Mouse (Mus musculus) embryonic facial prominence, embryonic 10.5 days (tissue): ENCODE measurements around the gene Ltbp4. TPM values are rescaled to one million over a fixed set of nuclear protein-coding genes. Genes with fewer than 3 reads are reported as not detected.
A peak's percentile ranks its signal among the peaks of the same experiment; 100 is the strongest.

Experiments used
- DNase-seq: peaks from one replicate; pipeline ENCODE4 v3.0.0-alpha.2; 2017; ENCODE audit warnings: low spot score
- H3K27ac ChIP-seq: fragments of 300-500 bp; sonication (generic); replicated peaks from 2 replicates; pipeline ENCODE4 v1.5.1; 2016; ENCODE audit warnings: mild to moderate bottlenecking
- H3K27me3 ChIP-seq: fragments of 300-500 bp; sonication (generic); replicated peaks from 2 replicates; pipeline ENCODE4 v1.6.1; 2016; ENCODE audit warnings: low read depth, mild to moderate bottlenecking; ENCODE audit not compliant: poor library complexity, severe bottlenecking
- H3K36me3 ChIP-seq: fragments of 300-500 bp; sonication (generic); replicated peaks from 2 replicates; pipeline ENCODE4 v1.6.1; 2016; ENCODE audit warnings: mild to moderate bottlenecking, moderate library complexity
- H3K4me1 ChIP-seq: fragments of 300-500 bp; sonication (generic); 2 replicates; pipeline ENCODE4 v1.6.1; 2016
- H3K4me3 ChIP-seq: fragments of 300-500 bp; sonication (generic); 2 replicates; pipeline ENCODE4 v1.5.1; 2016; ENCODE audit warnings: mild to moderate bottlenecking, moderate library complexity
- H3K9me3 ChIP-seq: fragments of 300-500 bp; sonication (generic); 2 replicates; pipeline ENCODE4 v1.6.1; 2016; ENCODE audit warnings: mild to moderate bottlenecking
- WGBS: fragments of 180-500 bp; shearing (Covaris S2); methylation state at CpG from one replicate; pipeline ENCODE4 v1.1.7; 2016; 5-methylcytosine and 5-hydroxymethylcytosine counted together
- polyA plus RNA-seq: library from polyadenylated mRNA; unstranded; fragments of >200 nt; fragmentation: Nextera tagmentation; extraction: Ambion mirVana; gene quantifications from 2 replicates; pipeline ENCODE4 v1.2.1, GENCODE M21; 2016

Ltbp4 gene
- polyA plus RNA-seq, 1 experiment from 2014 or later: 8.8 TPM

DNA sequence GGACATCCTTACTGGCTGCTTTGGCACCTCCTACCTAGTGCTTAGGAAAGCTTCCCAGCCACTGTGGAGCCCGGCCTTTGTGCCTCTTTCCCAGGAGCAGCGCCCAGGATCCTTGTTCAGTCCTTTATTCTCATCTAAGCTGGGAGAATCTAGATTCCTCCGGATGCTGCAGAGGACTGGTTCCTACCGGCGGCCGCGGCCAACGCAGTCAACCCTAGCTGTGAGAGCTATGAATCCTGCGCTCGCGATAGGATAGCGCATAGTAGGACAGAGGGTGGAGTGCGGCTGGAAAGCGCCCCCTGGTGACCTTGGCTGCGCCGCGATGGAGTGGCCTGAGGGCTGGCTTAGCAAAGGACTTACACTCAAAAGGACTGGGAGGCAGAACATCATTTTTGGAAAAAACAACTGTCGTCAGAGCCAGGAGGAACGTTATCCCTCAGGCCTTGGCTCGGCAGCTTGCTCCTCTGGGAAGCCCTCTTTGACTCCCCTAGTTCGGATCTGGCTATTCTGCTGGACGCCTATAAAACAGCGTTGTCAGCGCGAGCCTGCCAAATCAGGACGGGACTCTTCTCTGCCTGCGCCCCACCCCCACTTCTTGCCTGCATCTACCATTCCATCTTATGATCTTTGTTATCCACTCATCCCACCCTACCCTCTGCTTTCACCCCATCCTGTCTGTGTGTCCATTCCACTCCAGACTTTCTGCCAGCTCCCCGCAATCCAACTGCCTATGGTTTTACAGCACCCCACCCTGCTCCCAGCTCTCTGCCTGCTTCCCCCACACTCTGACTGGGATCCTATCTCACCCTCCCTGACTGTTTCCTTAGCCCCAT is 52.4 kb downstream of the Ltbp4 start:
- Histone ChIP-seq H3K36me3 (peaks cover 23% of the 10 kb centered on the region), H3K4me1 (peaks cover 17% of the 10 kb centered on the region), H3K9me3 (no peaks in the 10 kb centered on the region), H3K4me3 (peak overlapping the region; percentile 39), H3K27me3 (peaks cover 24% of the 10 kb centered on the region), H3K27ac (peak overlapping the region; percentile 75)
- under 1% methylated on average over 28 of the region's 28 CpGs for WGBS
- DNase-seq: peak; percentile 70

DNA sequence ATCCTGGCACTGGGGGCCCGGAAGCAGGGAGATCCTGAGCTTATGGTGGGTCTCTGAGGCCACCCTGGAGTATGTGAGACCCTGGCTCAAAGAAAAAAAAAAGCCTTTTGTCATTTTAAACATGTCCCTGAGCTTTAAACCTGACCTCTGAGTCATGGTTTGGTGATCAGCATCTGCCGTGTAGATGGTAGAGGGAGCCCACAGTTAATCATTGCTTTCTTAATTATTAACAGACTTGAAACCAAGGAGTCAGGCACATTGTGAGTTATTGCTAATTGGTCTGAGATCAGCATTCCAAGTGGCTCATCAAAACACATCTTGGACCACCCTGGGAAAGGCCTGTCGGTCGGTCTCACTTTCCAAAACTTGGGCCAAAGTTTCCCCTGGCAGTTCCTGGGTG is 55.3 kb downstream of the Ltbp4 start:
- 67% methylated on average over 4 of the region's 4 CpGs for WGBS
- Histone ChIP-seq H3K27ac (no peak overlapping the region), H3K36me3 (peaks cover 51% of the 10 kb centered on the region), H3K4me1 (peaks cover 17% of the 10 kb centered on the region), H3K27me3 (peaks cover 24% of the 10 kb centered on the region), H3K9me3 (no peaks in the 10 kb centered on the region), H3K4me3 (no peak overlapping the region)
- no peak for DNase-seq

DNA sequence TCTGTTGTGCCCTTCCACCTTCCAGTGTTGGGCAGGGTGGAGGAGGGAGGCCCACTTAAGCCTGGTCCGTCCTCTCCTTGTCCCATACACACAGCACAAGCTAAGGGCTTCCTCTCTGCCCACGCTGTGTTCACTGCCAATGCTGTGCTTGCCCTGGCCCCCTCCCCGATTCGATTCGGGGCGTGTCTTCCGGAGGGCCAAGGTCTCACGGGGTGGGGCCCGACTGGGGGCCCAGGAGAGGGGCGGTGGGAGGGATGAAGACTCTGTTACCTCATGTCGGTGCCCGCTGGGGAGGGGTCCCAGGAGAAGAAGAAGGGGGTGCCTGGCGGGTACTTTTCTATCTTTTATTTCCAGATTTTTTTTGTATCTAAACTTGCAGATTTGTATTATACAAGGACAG is 55.8 kb downstream of the Ltbp4 start:
- no peak overlapping the region for H3K4me3 ChIP-seq
- H3K9me3 ChIP-seq: no peaks in the 10 kb centered on the region
- WGBS: 67% methylated on average over 13 of the region's 13 CpGs
- DNase-seq: no peak
- peaks cover 20% of the 10 kb centered on the region for H3K27me3 ChIP-seq
- H3K4me1 ChIP-seq: peaks cover 17% of the 10 kb centered on the region
- H3K27ac ChIP-seq: no peak overlapping the region
- H3K36me3 ChIP-seq: peaks cover 56% of the 10 kb centered on the region

DNA sequence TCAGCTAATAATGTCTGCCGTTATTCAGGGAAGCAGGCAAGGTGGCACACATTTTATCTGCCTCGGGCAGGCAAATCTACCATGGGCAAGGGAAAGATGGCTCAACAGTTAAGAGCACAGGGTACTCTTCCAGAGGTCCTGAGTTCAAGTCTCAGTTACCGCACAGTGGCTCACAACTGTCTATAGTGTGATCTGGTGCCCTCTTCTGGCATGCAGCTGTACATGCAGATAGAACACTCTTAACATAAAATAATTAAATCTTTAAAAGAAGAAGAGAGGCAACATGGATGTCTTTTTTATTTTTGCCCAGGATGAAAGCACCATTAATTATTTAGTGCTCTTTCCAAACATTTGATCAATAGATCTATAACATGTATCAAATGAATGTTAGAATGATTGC is 60.3 kb downstream of the Ltbp4 start:
- Histone ChIP-seq H3K9me3 (no peaks in the 10 kb centered on the region), H3K27ac (no peak overlapping the region), H3K27me3 (no peaks in the 10 kb centered on the region), H3K36me3 (peaks cover 93% of the 10 kb centered on the region), H3K4me3 (no peak overlapping the region), H3K4me1 (peaks cover 6% of the 10 kb centered on the region)
- WGBS: 94% methylated on average over 3 of the region's 3 CpGs
- no peak for DNase-seq

DNA sequence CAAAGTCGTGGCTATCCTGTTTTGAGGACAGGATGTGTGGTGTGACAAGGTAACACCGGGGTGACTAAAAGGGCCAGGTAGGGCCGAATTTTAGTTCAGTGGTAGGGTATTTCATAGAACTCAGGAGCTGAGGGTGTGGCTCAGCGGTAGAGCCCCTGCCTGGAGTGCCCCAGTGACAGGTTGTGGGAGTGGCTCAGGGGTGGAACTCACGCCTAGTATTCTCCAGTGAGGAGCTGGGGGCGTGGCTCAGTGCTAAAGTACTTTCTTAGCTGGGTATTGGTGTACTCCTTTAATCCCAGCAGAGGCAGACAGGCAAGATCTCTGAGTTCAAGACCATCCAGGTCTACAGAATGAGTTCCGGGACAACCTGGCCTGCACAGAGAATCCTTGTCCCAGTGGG is 61.5 kb downstream of the Ltbp4 start:
- H3K4me1 ChIP-seq: peaks cover 3% of the 10 kb centered on the region; the same call in 1 of the 2 replicates
- no peaks in the 10 kb centered on the region for H3K27me3 ChIP-seq
- DNase-seq: no peak
- peaks cover 4% of the 10 kb centered on the region; the same call in 1 of the 2 replicates for H3K9me3 ChIP-seq
- 63% methylated on average over 7 of the region's 7 CpGs for WGBS
- H3K27ac ChIP-seq: no peak overlapping the region
- peaks cover 92% of the 10 kb centered on the region for H3K36me3 ChIP-seq
- H3K4me3 ChIP-seq: no peak overlapping the region

DNA sequence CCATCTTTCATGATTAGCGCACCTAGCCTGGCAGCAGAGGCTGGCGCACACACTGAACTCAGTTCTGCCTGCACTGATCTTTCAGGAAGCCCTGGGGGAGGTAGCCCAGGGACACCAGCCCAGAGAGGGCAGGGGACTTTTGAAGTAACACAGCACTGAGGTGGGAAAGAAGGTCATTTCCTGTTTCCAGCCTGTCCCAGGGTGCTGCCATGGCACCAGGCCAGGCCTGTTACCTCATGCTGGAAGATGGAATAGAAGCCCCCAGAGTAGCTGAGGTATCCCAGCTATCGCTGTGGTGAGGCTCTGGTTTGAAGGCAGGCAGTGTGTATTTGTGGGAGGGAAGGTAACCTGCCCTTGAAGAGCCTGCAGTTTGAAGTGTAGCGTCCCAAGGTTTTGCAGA is 62.6 kb downstream of the Ltbp4 start:
- Histone ChIP-seq H3K9me3 (peaks cover 4% of the 10 kb centered on the region; the same call in 1 of the 2 replicates), H3K27ac (no peak overlapping the region), H3K4me1 (peaks cover 3% of the 10 kb centered on the region; the same call in 1 of the 2 replicates), H3K36me3 (peaks cover 93% of the 10 kb centered on the region), H3K27me3 (no peaks in the 10 kb centered on the region), H3K4me3 (no peak overlapping the region)
- 93% methylated on average over 4 of the region's 4 CpGs for WGBS
- DNase-seq: no peak

DNA sequence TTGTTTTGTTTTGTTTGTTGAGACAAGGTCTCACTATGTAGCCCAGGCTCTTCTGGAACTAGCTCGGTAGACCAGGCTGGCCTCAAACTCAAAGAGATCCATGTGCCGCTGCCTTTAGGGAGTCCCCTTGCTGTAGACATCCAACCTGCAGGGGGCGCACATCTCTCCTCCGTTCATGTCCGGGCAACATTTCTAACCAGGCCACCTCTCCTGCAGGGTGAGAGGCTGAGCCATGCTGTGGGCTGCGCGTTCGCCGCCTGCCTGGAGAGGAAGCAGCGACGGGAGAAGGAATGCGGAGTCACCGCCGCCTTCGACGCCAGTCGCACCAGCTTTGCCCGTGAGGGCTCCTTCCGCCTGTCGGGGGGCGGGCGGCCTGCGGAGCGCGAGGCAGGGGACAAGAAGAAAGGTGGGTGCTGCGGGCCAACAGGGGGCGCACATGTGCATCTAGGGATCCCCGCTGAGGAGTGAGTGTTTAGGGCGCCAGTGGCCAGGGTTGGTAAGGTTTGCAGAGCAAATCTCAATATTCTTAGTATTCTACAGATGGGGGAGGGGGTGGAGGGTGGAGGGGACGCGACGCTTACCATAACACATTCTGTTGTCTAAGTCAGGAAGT is 63.6 kb downstream of the Ltbp4 start:
- WGBS: 42% methylated on average over 32 of the region's 32 CpGs
- Histone ChIP-seq H3K4me1 (peaks cover 3% of the 10 kb centered on the region; the same call in 1 of the 2 replicates), H3K9me3 (peaks cover 4% of the 10 kb centered on the region; the same call in 1 of the 2 replicates), H3K27ac (0 out of 2 replicates have a peak overlapping the region, but pooled peaks have one; percentile 48), H3K4me3 (peak overlapping the region; percentile 39), H3K36me3 (peaks cover 93% of the 10 kb centered on the region), H3K27me3 (no peaks in the 10 kb centered on the region)
- DNase-seq: peak; percentile 72

DNA sequence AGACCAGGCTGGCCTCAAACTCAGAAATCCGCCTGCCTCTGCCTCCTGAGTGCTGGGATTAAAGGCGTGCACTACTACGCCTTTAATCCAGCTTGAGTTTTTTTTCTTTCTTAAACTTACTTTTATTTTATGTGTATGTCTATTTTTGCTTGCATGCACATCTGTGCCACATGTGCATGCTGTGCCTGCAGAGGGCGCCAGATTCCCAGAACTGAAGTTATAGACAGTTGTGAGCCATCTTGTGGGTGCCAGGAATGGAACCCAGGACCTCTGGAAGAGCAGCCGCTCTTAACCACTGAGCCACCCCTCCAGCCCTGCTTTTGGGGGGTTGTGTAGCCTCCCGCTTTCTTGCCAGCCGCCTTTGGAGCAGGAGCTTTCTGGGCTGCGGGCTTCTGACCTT is 66.1 kb downstream of the Ltbp4 start:
- Histone ChIP-seq H3K27ac (no peak overlapping the region), H3K27me3 (no peaks in the 10 kb centered on the region), H3K4me1 (peaks cover 3% of the 10 kb centered on the region; the same call in 1 of the 2 replicates), H3K4me3 (no peak overlapping the region), H3K36me3 (peaks cover 93% of the 10 kb centered on the region), H3K9me3 (peaks cover 4% of the 10 kb centered on the region; the same call in 1 of the 2 replicates)
- 87% methylated on average over 8 of the region's 8 CpGs for WGBS
- no peak for DNase-seq

DNA sequence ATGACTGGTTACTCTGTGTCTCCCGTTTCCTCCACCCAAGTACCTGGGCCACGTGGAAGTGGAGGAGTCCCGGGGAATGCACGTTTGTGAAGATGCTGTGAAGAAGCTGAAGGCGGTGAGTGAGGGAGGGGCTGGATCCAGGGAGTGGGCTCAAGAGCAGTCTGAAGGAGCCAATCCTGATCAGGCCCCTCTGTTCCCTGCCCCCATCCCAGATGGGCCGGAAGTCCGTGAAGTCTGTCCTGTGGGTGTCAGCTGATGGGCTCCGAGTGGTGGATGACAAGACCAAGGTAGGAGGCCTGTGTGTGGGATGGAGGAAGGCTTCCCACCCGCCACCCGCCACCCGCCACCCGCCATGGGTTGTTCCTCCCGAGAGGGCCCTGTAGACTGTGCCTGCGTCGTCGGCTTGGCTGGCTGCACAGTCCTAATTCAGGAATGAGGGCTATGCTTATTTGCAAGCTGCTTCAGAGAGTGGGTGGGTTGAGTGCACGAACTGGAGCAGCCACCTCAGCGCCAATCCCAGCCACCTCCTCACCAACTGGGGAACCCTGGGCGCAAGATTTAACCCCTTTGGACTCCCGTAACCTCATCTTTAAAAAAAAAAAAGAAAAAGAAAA is 70.9 kb downstream of the Ltbp4 start:
- 81% methylated on average over 20 of the region's 20 CpGs for WGBS
- Histone ChIP-seq H3K36me3 (peaks cover 97% of the 10 kb centered on the region), H3K4me3 (no peak overlapping the region), H3K9me3 (peaks cover 3% of the 10 kb centered on the region; the same call in 1 of the 2 replicates), H3K27me3 (no peaks in the 10 kb centered on the region), H3K4me1 (no peaks in the 10 kb centered on the region), H3K27ac (no peak overlapping the region)
- DNase-seq: no peak

DNA sequence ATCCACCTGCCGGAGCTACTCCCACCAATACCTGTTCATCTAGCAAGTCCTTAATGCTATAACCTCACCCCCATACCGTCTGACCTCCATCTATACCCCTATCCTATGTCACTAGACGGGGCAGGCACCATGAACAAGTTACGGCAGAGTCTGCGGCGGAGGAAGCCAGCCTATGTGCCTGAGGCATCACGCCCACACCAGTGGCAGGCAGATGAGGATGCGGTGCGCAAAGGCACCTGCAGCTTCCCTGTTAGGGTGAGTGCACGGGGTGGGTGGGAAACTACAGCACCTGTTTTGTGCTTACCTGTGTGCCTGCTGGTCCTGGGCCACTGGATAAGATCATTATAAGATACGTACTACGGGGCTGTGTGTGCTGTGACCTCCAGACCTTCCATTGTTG is 72.7 kb downstream of the Ltbp4 start:
- Histone ChIP-seq H3K4me3 (no peak overlapping the region), H3K27me3 (no peaks in the 10 kb centered on the region), H3K36me3 (peaks cover 80% of the 10 kb centered on the region), H3K4me1 (peaks cover 17% of the 10 kb centered on the region), H3K9me3 (no peaks in the 10 kb centered on the region), H3K27ac (no peak overlapping the region)
- DNase-seq: no peak
- 90% methylated on average over 12 of the region's 12 CpGs for WGBS

DNA sequence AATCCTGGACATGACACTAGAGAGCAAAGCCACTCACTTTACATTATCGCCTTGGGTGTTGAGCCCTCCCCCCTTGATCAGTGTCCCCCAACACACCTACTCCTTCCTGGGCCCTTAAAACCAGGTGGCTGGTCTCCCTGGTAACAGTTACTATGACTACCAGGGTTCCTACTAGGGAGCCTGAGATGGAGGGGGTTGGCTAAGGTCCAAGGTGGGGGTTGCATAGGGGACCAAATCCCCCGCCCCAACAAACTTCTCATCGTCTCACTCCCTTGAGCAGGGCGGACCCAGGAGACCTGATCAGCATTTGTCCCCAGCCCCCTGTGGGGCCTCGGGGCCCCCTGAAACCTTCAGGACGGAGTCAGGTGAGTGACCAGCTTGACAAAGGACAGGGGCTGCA is 75.6 kb downstream of the Ltbp4 start:
- Histone ChIP-seq H3K36me3 (peaks cover 51% of the 10 kb centered on the region), H3K4me1 (peaks cover 40% of the 10 kb centered on the region), H3K9me3 (no peaks in the 10 kb centered on the region), H3K4me3 (0 out of 2 replicates have a peak overlapping the region, but pooled peaks have one; percentile 2), H3K27ac (no peak overlapping the region), H3K27me3 (peaks cover 9% of the 10 kb centered on the region)
- no peak for DNase-seq
- WGBS: 85% methylated on average over 6 of the region's 6 CpGs

DNA sequence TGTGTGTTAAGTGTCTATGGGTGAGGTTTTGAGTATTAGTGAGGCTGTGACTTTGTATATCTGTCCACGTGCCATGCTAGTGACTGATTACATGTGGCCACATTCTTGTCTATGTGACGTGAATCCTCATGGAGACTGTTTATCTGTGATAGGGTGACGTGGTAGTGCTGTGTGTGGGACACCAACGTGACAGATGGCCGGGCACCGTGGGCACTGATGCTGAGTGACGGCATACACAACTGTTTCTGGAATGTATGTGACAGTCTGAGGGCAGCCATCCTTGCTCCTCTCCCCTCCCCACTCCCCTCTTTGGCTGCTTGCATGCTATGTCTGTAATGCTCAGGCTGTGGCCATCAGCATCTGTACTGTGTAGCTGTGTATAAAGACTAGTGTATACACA is 76.6 kb downstream of the Ltbp4 start:
- Histone ChIP-seq H3K4me1 (peaks cover 50% of the 10 kb centered on the region), H3K4me3 (peak overlapping the region; percentile 92), H3K9me3 (no peaks in the 10 kb centered on the region), H3K27me3 (peaks cover 9% of the 10 kb centered on the region), H3K36me3 (peaks cover 41% of the 10 kb centered on the region), H3K27ac (no peak overlapping the region)
- WGBS: 90% methylated on average over 7 of the region's 7 CpGs
- no peak for DNase-seq
